Mouse (Mus musculus): Measurements from ENCODE around the gene Pth. TPM values are rescaled to one million over a fixed set of nuclear protein-coding genes. Genes with fewer than 3 reads are reported as not detected.

Pth gene
- total and polyA plus RNA-seq, 3 experiments, result not detected

DNA sequence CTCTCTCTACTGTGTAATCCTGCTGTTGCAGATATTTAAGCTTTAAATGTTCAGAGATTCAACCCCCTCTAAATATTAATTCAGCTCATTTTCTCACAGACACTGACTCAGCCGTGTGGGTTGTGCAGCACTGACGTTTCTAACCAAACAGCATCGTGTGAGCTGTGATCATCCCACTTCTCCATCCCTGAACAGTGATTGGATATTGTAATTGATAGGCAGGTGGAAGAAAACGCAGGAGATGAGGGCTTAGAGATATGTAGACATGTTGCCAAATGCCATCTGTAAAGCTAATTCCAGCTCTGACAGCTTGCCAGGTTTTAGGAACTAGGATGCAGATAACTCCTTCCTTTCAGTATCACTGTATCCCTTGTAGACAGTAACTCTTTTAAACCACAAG lies 41.1 kb downstream of the Pth start:
- Histone ChIP-seq H3K27ac (ENCODE audit: control insufficient read depth, low read depth, low read length) (no peak overlapping the region), H3K9ac (ENCODE audit: control insufficient read depth, low read depth, low read length, poor library complexity, severe bottlenecking) (no peak overlapping the region), H3K27me3 (ENCODE audit: control insufficient read depth in 1 of 2, insufficient read depth in 2 of 2, low read length in 2 of 2) (no peaks in the 10 kb centered on the region), H3K4me3 (ENCODE audit: control insufficient read depth in 1 of 2, insufficient read depth in 1 of 2, low read depth in 2 of 2, low read length in 2 of 2) (no peak overlapping the region), H3K9me3 (replicated peaks; ENCODE audit: insufficient read depth, low read length) (no peaks in the 10 kb centered on the region), H3K36me3 (ENCODE audit: control insufficient read depth in 1 of 2, insufficient read depth in 2 of 2, low read length in 2 of 2) (peaks cover 0 to 18% of the 10 kb centered on the region in 2 experiments; a peak in 3 of 4 replicates), H3K79me2 (ENCODE audit: control insufficient read depth, insufficient read depth, low read length, poor library complexity) (no peaks in the 10 kb centered on the region; the same call in 1 of the 2 replicates), H3K4me1 (ENCODE audit: control insufficient read depth in 1 of 2, insufficient read depth in 2 of 2, low read length in 2 of 2) (peaks cover 2 to 8% of the 10 kb centered on the region in 2 experiments)
- DNase-seq (ENCODE audit: low read depth, low spot score), result no peak
- TF ChIP-seq E2F4 (IDR thresholded peaks at IDR 0.05; ENCODE audit: borderline replicate concordance, low read depth, low read length) (no peak), ZMIZ1 (IDR thresholded peaks at IDR 0.05; ENCODE audit: low read depth, low read length) (no peak), ZNF384 (IDR thresholded peaks at IDR 0.05; ENCODE audit: low read depth, low read length) (no peak), JUND (IDR thresholded peaks at IDR 0.05; ENCODE audit: low read depth, low read length) (no peak), HCFC1 (IDR thresholded peaks at IDR 0.05; ENCODE audit: low read depth, low read length) (no peak), USF1 (IDR thresholded peaks at IDR 0.05; ENCODE audit: low read depth, low read length) (no peak), SMC3 (IDR thresholded peaks at IDR 0.05; ENCODE audit: low read depth, low read length) (no peak), ETS1 (IDR thresholded peaks at IDR 0.05; ENCODE audit: low read depth, low read length) (no peak), EP300 (IDR thresholded peaks at IDR 0.05; ENCODE audit: low read depth in 1 of 2, low read length in 2 of 2) (no peak), MAFK (IDR thresholded peaks at IDR 0.05; ENCODE audit: borderline replicate concordance, low read depth, low read length) (no peak), GATA1 (IDR thresholded peaks at IDR 0.05; ENCODE audit: low read depth, low read length) (no peak)

Other genes with a start within 250 kb of the Pth start
- 2.0 and 3.7 TPM in 2 replicates for gene Arntl, start 181.1 kb downstream of the Pth start, total RNA-seq (2012; rRNA removed)
- gene Arntl, start 181.1 kb downstream of the Pth start, polyA plus RNA-seq (2012; ENCODE audit: insufficient read depth in 1 of 2, insufficient read length in 2 of 2, low read depth in 1 of 2, low replicate concordance in 2 of 2, missing spikeins in 1 of 2), result 1 to 10 TPM in 1 of 2 experiments, not detected in 1; 4.5 TPM
- 15.6 and 15.7 TPM in 2 replicates for gene Btbd10, start 19.2 kb downstream of the Pth start, total RNA-seq (2012; rRNA removed)
- 1 to 10 TPM in 1 of 2 experiments, not detected in 1; 9.8 TPM for gene Btbd10, start 19.2 kb downstream of the Pth start, polyA plus RNA-seq (2012; ENCODE audit: insufficient read depth in 1 of 2, insufficient read length in 2 of 2, low read depth in 1 of 2, low replicate concordance in 2 of 2, missing spikeins in 1 of 2)
- gene Far1, start 125.3 kb upstream of the Pth start, total RNA-seq (2012; rRNA removed), result 34.2 and 37.3 TPM in 2 replicates
- 10 to 100 TPM in 1 of 2 experiments, not detected in 1; 26.4 TPM for gene Far1, start 125.3 kb upstream of the Pth start, polyA plus RNA-seq (2012; ENCODE audit: insufficient read depth in 1 of 2, insufficient read length in 2 of 2, low read depth in 1 of 2, low replicate concordance in 2 of 2, missing spikeins in 1 of 2)

Measured in MEL (cell line).